Mouse (Mus musculus): ENCODE data around the gene Serinc5.

Serinc5 gene

DNA sequence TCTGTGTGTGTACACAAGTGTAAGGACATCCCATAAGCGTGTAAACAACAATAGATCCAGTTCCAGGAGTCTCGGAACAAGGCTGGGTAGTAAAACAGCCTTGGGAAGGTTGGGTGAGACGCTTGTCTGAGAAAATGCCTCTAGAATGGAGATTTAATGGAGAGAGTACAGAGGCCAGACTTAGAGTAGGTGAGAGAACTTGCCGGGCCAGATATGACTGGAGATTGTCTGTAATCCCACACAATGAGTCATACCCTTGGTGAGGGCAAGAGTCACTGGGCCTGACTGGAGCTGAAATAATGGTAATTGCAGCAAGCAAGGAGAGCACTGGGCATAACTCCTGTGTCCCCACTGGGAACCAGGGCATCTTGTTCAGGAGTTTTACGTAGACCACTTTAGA, 2.2 kb downstream of the Serinc5 start:
- in situ Hi-C loops (cut with MboI, MseI), result no loop called here

DNA sequence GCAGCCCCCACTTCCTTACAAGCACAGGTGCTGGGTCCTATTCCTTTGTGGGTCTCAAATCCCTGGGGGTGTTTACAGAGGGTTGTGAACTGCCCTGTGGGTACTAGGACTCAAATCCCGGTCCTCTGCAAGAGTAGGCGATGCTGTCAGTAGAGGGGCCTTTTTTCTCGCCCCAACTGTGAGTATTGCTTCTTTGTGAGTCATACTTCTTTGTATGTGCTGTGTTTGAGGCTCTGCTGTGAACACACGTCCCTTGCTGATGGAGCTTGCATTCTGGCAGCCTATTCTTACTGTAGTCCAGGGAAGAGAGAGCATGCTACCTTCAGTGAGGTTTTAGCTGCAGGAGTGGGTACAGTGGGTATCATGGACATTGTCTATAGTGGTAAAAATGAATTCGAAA, 4.3 kb downstream of the Serinc5 start:
- in situ Hi-C loops (cut with MboI, MseI), result no loop called here

DNA sequence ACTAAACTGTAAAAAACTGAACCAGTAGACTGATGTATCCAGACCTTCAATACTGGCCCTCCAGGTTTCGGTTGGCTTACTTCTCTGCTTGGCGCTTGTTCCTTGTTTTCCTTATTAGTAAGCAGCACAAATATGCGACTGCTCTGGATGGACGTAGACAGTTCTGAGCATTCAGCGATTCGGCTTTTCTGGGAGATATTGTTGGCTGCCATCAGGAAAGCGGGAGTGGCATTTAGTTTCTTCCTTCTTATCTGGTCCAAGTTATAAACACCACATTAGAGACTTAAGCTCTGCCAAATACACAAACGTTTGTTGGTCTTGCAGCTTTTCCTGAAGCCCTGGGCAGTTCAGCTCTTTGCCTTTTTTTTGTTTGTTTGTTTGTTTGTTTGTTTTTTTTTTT, 5.6 kb downstream of the Serinc5 start:
- in situ Hi-C loops (cut with MboI, MseI), result no loop called here

DNA sequence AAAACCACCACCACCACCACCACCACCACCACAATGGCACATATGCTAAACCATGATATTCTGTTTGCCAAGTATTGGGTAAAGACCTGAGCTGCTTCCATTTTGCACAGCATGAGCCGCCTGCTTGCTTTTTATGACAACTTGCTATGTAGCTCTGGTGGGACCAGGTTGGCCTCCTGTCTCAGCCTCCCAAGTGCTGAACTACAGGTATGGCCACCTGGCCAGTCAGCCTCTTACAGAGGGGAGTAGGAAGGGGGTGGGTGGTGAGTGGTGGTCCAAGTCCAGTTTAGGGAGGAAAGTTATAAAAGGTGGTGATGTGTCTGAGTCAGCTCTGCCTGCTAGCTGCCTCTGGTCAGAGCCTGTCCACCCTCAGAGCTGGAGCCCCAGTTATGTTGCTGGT, 15.3 kb downstream of the Serinc5 start:
- in situ Hi-C loops (cut with MboI, MseI), result loop anchor here (5.0 kb wide), 1 partner anchor 51 kb away; no protein-coding TSS in a partner anchor

DNA sequence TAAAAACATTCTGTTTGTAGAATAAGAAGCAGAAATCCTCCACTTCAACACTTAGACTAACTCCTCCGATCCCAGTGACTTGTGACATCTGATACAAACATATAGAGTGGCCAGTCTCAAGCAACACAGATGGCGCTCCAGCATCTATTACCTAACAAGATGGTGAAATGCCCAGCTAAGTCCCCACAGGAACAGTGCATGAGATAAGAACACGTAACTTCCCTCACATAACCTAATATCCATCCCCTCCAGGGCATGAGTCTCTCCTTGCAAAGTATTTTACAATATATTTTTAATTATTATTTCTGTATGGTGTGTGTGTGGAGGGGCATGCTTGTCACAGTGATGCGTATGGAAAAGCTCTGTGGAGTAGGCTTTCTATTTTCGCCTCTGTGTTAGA, 15.8 kb downstream of the Serinc5 start:
- in situ Hi-C loops (cut with MboI, MseI), result loop anchor here (5.0 kb wide), 1 partner anchor 51 kb away; no protein-coding TSS in a partner anchor

DNA sequence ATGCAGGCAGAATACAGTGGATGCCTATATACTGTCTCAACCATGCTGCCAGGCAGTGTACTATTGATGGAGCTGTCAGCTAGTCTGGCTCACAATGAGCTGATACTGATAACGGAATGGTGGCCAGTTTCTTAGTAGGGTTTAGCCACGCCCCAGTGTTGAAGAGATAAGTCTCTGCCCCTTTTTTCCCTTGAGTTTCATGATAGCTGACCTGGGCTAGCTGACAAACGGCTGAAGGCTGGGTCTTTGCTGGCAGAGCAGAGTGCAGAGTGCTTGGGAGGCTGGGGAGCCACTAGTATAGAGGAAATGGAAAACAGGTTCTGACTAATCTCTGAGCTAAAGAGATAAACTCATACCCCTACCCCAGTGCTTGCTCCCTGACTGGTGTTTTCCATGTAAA, 18.6 kb downstream of the Serinc5 start:
- in situ Hi-C loops (cut with MboI, MseI), result loop anchor here (5.0 kb wide), 1 partner anchor 48 kb away; no protein-coding TSS in a partner anchor

DNA sequence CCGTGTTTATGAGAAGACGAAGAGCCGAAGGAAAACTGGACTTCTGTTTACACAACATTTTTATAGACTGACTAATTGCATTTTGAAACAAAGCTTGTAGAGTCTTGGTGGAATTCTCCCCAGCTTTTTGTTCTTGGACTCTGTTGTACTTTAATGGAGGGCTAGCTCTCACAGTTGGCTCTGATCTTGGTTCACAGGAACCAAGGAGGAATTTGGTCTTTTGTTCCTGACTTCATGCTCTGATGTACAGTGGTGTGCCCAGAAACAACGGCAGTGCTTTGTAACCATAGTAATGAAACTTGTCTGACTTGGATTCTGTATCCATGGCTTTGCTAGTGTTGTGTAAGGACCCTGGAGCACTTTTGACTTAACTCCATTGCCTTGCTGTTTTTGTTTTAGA, 20.6 kb downstream of the Serinc5 start:
- in situ Hi-C loops (cut with MboI, MseI), result no loop called here

DNA sequence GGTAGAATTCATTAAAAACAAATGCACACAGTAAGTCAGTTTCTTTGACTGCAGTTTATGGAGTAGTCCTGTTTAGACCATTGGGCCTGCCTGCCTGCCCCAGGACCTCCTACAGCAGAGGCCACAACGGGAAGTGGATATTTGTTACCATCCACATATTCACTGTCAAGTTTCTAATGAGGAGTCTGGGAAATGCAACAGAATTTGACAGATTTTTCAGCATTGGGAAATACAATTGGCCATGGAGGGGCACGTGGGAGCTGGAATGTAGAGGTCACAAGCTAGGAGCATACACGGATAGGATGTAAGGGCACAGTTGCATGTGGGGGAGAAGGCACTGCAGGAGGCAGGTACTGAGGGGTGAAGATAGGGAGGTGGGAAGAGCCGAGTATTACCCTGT, 21.7 kb downstream of the Serinc5 start:
- in situ Hi-C loops (cut with MboI, MseI), result no loop called here

DNA sequence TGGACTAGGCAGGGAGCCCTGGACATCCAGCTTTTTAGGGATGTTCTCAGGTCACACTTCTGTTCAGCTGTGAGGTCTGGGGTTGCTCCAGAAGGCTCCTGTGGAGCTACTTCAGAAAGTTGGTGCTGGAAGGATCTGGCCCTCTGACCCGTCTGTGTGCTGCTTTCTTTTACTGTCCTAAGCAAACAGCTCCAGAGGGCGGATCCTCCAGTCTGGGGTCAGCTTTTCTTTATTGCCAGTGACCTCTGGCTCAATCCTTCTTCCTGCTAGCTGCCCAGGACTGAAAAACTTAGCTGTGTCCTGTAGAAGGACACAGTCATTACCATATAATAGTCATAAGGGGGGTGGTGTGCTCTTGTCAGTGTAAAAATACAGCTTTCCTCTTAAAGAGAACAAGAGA, 24.1 kb downstream of the Serinc5 start:
- in situ Hi-C loops (cut with MboI, MseI), result no loop called here

DNA sequence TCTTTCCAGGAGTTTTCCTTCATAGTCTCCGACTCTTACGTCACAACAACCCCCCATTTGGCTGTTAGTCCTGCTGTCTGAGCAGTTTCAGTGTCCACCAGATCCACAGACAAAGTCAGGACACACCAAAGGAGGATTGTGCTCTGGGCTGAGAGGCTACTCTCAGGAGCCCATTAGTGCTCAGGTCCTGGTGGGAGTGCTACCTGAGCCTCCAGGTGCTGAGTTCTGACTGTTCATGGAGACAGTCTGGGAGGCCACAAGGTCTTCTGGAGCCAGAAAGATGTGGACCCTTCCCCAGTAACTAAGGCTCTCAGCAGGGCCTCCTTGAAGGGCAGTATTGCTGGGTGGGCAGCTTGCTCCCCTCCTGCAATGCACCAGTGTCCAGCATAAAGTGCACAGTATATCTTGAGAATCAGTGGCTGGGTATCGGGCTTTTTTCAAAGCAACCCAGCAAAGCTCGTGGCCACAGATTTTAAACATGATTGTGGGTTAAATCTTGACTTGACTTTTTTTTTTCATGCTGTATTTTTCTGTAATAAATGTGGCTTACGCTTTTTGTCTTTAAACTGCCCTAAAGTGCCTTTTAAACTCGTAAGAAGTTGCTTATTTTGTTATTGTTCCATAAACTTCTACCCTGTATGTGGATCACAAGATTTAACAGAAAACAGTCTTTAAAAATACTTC, 25.5 kb downstream of the Serinc5 start:
- in situ Hi-C loops (cut with MboI, MseI), result no loop called here

DNA sequence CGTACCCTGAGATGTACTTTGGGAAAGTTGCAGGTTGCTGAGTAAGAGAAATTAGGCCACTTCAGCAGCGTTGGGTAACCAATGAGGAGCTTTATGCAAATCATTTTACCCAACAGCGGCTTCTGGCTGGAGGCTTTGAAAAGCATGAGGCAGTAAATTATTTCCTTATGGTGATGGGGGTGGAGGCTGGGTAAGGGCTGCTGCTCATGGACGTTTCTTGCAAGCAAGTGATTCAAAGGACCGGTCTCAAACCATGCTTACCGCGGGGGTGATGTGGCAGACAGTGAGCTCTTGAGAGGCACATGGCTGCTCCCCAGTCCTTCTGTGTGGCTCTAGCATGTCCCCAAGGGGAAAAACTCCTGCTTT, 26.0 kb downstream of the Serinc5 start:
- in situ Hi-C loops (cut with MboI, MseI), result no loop called here

DNA sequence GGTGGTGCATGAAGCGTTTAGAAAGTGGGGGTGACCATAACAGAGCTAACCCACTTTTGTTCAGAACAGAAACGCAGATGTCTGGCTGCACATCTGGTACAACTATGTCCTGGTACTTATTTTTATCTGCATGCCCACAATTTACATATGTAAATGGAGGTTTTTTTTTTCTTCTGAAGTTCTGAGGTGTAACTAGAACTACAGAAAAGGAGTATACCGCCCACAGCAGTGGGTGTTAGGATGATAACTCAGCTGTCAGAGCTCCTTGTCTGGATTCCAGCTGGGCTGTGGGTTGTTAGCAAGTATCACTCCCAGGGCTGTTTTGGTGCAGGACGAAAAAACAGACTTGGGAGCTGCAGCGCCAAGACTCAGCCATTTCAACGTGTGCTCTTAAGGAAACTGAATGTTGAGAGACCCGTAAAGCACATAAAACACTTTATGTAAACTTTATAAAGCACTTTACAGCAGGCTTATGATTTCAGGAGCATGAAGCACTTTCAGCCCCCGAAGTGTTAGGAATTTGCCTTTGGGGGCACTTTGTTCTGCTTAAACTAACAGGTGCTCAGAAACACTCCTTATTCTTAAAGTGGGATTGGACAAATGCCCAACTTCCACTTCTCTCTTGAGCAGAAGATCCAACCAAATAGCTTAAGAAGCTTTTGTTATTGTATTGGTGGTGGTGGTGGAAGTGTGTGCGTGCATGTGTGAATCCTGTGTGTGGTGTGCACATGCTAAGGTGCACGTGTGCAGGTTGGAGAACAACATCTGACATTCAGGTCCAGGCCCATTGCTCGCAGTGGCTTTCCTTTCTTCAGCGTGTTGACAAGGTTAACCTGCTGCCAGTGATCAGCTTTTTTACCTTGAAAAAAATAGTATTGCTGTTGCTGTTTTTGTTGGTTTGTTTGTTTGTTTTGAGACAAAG, 28.5 kb downstream of the Serinc5 start:
- in situ Hi-C loops (cut with MboI, MseI), result no loop called here

DNA sequence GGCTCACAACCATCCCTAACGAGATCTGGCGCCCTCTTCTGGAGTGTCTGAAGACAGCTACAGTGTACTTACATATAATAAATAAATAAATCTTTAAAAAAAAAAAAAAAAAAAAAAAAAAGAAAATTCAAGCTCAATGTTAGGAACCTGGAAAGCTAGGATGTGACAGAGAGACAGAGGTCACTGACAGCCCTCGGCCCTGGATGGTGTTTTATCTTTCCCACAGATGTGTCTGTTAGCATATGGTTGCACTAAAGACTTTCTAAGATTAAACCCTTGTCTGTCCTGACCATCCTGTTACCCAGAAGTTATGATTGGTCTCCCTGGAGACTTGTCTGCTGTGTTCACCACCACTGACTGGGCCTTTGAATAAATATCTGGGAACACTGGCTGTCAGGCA, 33.3 kb downstream of the Serinc5 start:
- in situ Hi-C loops (cut with MboI, MseI), result no loop called here

DNA sequence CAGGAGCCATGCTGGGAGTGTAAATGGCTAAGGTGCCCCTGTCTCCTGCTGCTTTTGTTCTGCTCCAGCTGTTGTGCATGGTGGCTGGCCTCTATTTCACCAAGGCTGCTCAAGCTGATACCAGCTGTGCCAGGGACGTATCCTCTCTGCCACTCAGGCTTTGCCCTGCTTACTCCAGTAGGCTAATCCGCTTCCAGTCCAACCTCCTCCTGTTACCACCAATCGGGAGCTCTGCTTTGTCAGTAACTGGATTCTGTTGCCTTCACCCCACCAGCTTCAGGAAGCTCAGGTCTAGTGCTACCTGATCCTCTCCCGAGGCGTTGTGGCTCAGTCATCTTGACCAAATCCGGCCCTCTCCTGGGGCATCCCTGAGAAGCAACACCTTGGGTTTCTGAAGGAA, 33.9 kb downstream of the Serinc5 start:
- in situ Hi-C loops (cut with MboI, MseI), result no loop called here

DNA sequence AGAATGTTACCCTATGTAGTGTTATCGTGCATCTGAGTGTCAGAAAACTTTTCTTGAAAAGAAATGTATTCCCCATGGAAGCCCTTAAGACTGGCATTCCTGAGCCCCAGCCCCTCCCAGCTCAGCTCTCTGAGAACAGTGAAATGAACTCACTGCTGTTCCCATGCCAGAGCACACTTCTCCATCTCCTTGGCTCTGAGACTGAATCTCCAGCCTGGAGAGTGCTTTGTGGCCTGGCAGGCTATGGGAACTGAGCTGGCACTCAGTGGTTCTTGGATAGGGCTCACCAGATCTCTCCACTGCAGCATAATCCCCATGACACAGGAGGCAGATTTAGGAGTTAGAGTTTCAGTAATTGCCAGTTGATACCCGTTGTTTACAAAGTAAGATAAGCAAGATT, 36.8 kb downstream of the Serinc5 start:
- in situ Hi-C loops (cut with MboI, MseI), result no loop called here

DNA sequence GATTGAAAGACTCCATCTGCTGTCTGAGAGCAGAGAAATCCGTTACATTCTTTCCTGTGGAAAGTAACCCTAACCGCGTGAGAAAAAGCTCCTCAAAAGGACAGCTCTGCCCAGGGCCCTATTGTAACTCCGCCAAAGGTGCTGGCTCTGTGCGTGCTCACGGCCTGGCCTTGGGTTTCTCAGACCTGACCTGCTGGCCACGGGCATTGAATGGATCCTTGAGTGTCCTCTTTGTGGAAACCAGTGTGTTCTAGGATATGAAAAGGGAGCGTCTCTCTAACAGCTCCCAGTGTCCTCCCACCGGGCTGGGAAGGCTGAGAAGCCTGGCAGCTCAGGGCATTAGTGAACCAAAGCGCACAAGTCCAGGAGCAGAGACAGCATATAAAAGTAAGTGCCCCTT, 38.2 kb downstream of the Serinc5 start:
- in situ Hi-C loops (cut with MboI, MseI), result no loop called here

DNA sequence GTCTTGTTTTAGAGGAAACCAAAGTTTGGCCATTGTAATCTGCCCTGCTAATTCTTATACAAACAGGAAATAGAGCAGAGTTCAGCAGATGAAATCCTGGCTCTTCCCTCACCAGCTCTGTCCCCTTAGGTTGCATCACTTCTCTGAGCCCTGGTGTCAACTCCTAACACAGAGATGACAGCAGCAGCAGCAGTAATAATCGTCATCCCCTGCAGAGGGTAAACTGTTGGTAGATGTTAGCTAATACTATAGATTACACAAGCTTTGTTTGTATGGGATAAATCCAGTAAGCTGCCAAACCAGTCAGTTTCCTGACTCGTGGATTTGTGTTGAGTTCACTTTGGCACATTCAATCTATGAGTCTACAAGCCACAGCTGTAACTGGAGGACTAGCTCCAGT, 40.1 kb downstream of the Serinc5 start:
- in situ Hi-C loops (cut with MboI, MseI), result no loop called here

DNA sequence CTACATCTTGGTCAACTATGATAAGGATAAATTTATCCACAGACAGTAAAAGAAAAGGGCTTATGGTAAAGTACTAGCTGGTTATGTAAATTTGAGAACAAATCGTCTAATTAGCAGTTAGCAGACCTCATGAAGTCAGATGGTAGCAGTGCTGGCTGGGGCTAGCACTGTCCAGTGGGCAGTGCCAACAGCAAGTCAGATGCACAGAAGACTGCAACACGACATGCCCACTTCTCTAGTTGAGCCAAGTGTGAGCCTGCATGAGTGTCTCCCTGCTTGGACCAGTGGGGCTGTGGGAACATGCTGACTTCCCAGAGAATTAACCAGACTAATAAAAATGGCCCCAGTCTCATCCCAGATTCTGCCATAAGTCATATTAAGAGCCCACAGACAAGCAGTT, 41.6 kb downstream of the Serinc5 start:
- in situ Hi-C loops (cut with MboI, MseI), result no loop called here

DNA sequence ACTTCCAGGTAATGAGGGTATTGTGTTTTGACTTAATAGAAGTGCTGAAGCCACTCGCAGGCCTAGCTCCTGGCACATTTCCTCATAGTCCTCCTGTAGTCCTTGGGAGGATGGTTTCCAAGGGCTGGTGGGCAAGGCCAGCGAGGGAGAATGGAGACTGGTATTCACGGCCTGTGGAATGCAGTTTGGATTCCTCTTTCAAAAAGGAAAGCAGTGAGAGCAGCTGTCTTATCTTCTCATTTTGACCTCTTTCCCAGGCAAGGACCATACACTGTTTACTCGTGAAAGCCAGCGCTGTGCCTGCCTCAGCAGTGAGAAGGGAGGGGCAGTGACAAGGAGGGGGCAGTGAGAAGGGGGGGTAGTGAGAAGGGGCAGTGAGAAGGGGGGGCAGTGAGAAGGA, 42.4 kb downstream of the Serinc5 start:
- in situ Hi-C loops (cut with MboI, MseI), result no loop called here

DNA sequence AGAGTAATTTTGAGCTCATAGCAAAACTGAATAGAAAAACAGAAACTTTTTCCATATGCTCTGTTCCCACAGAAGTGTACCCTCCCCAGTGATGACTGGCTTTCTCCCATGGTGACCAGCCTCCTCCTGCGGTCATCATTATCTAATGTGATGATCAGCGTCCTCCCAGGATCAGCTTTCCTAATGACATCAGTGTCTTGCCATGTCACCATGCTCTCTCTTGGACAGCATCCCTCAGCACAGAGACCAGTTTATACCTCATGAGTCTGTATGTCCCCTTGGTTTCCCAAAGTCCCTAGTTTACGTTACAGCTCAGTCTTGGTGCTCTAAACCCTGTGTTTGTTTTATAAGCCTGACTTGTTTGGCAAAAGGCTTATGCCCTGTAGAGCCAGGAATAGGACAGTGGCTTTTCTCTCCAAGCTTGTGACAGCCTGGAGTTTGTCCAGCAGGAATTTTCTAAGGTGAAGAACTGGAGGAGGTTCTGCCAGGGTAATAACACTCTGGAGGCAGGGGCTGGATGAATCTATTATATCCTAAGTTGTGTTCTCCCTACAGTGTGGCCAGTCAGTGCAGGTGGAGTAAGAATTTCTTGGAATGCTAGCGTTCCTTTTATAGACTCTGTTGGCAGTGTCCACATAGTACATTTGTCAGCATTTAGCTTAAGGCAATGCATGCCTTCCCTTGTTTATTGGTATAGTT, 46.1 kb downstream of the Serinc5 start:
- in situ Hi-C loops (cut with MboI, MseI), result no loop called here

DNA sequence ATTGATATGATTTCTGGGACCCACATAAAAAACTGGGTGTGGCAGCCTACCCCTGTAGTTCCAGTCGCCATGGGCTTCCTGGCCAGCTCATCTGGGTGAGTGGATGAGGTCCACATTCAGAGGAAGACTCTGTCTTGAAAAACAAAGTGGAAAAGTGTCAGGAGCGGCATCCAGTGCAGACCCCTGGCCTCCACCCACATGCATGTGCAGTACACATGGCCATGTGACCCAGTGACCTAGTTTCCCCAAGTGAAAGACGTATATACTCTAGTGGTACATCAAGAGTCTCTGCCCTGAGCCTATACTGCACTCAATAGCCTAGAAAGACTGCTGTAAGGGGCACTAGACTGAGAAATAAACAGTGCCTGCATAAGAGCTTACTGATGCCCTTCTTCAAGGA, 48.7 kb downstream of the Serinc5 start:
- in situ Hi-C loops (cut with MboI, MseI), result no loop called here

DNA sequence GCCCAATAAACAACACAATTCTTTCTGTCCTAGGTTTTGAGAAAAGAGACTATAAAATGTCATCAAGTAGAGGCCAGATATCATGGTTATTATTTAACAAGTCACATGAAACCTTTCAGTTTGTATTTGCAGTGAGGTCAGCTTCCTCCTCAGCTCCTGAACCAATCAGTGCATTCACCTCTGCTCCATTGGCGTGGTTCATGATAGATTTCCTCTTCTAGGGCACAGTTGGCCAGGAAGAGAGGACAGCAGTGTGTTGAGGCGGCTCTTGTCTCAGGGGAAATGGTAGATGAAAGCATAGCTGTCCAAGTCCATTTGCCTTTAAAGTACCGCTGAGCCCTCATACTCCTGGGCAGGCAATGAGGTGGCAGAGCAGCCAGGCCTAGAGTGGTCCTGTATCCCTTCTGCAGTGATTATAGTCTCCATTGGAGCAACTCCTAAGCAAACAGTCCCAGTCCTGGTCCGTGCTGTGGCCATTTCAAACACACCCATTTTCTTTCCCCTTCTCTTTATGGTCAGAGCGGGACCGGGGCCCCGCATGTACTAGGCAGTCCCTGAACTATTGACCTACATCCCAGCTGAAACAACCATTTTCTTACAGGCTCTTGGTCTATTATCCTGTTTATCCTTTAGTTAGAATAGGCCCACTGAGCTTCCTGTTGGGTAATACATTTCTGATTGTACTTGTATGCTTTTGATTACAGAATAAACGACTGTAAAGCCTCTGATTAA, 51.8 kb downstream of the Serinc5 start:
- in situ Hi-C loops (cut with MboI, MseI), result no loop called here

Measured in regulatory T cell (primary cell).